ENCODE assay signal across 7 mouse cellular contexts in the genomic region with DNA sequence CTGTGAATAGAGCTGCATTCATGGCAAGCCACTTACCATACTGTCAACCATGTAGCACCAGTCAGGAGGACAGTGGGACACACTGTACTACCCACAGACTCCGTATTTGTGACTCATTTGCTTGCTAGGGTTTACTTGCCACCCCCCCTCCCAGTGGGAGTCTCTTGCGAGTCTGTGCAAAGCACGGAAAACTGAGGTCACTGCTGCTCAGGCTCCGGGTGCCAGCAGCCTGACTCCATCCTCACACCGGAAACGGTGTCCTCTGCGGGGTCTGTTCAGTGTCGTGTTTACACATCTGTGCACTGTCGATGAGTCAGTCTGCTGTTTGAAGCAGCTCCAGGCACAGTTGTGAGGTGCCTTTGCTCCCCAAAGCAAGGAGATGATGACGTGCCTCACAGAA. TPM values are rescaled to one million over a fixed set of nuclear protein-coding genes. Genes with fewer than 3 reads are reported as not detected.
DNase-seq lines count a peak whose midpoint lies in the region; ATAC-seq and TF ChIP-seq lines count a peak whose summit lies in the region.

No protein-coding gene starts in this region.

- TF ChIP-seq CTCF in thymus, adult 2 months (IDR thresholded peaks at IDR 0.05; ENCODE audit: borderline replicate concordance, control insufficient read depth, extremely low read depth, insufficient read depth, low read length, poor library complexity), result no peak

- H3K27me3 ChIP-seq in liver, embryonic 13.5 days, result no peaks in the 10 kb centered on the region
- no peaks in the 10 kb centered on the region for H3K27me3 ChIP-seq in thymus, adult 2 months (ENCODE audit: control insufficient read depth, insufficient read depth, low read length)

- H3K36me3 ChIP-seq in liver, embryonic 13.5 days, result no peaks in the 10 kb centered on the region
- no peaks in the 10 kb centered on the region for H3K36me3 ChIP-seq in thymus, adult 2 months (ENCODE audit: control insufficient read depth, insufficient read depth, low read length)

- no peak overlapping the region for H3K4me3 ChIP-seq in liver, embryonic 13.5 days (replicated peaks)
- no peak overlapping the region for H3K4me3 ChIP-seq in thymus, adult 2 months (ENCODE audit: control insufficient read depth, insufficient read depth, low read length)

- no peak for TF ChIP-seq POLR2A in thymus, adult 2 months (IDR thresholded peaks at IDR 0.05; ENCODE audit: control insufficient read depth, extremely low read depth, insufficient read depth, low read length, poor library complexity)

- peak overlapping the region; percentile 18; the same call in 1 of the 2 replicates for H3K27ac ChIP-seq in liver, embryonic 13.5 days
- H3K27ac ChIP-seq in thymus, adult 2 months (ENCODE audit: control insufficient read depth, insufficient read depth, low read length), result no peak overlapping the region

- no peak overlapping the region for H3K4me2 ChIP-seq in liver, embryonic 13.5 days

- DNase-seq in 3134 (ENCODE audit: extremely low read depth, insufficient read length, low spot score), result peak; percentile 35
- DNase-seq in CD4-positive, CD25-positive, alpha-beta regulatory T cell, adult 2 months (ENCODE audit: low read depth, low spot score), result peak; percentile 58
- DNase-seq in heart, adult 9 months (ENCODE audit: low spot score in 2 of 2), result peak; percentile 64 to 72
- no peak for DNase-seq in liver, embryonic 13.5 days
- no peak for DNase-seq in cerebellum, adult 11-12 months
- DNase-seq in thymus, adult 2 months, result no peak
- DNase-seq in thymus, postnatal 0 days (ENCODE audit: low spot score), result no peak

- 0 out of 2 replicates have a peak, but pooled peaks have one; percentile 21 for ATAC-seq in liver, embryonic 13.5 days (ENCODE audit: low read depth)

- no peaks in the 10 kb centered on the region for H3K9me3 ChIP-seq in liver, embryonic 13.5 days (replicated peaks)

- H3K4me1 ChIP-seq in liver, embryonic 13.5 days (replicated peaks), result peaks cover 55% of the 10 kb centered on the region
- H3K4me1 ChIP-seq in thymus, adult 2 months (replicated peaks; ENCODE audit: control insufficient read depth, insufficient read depth, low read length), result 0 out of 2 replicates have a peak, but pooled peaks cover 3% of the 10 kb centered on the region

- H3K9ac ChIP-seq in liver, embryonic 13.5 days, result no peak overlapping the region

- 61% methylated on average over 10 of the region's 10 CpGs for WGBS in liver, embryonic 13.5 days (ENCODE audit: insufficient replicate concordance)
- WGBS in thymus, adult 2 months, result 78% methylated on average over 10 of the region's 10 CpGs

RNA-seq across cellular contexts. Expression of a gene that starts 43.0 kb away (rescaled TPM):
- 2.7 TPM in 2 replicates for polyA plus RNA-seq in liver, embryonic 13.5 days (2015; fragmentation: Nextera tagmentation; extraction: Ambion mirVana)
- polyA plus RNA-seq in thymus, adult 2 months (2012; rRNA removed), result 9.9 and 10.8 TPM in 2 replicates
- polyA plus RNA-seq in thymus, postnatal 0 days (2015; fragmentation: Nextera tagmentation; extraction: Ambion mirVana), result 6.2 and 6.6 TPM in 2 replicates

Comparison
In these comparisons a context has a peak if more than half of its experiments do, and no peak if none do; other contexts are left out.
1. DNase-seq: peak in 3134 (single experiment), CD4-positive, CD25-positive, alpha-beta regulatory T cell, adult 2 months (single experiment) and heart, adult 9 months (2 of 2); none in liver, embryonic 13.5 days (single experiment), cerebellum, adult 11-12 months (single experiment), thymus, adult 2 months (single experiment) and thymus, postnatal 0 days (single experiment).